Mouse (Mus musculus): Measurements from ENCODE around the gene Rabep1.

DNA sequence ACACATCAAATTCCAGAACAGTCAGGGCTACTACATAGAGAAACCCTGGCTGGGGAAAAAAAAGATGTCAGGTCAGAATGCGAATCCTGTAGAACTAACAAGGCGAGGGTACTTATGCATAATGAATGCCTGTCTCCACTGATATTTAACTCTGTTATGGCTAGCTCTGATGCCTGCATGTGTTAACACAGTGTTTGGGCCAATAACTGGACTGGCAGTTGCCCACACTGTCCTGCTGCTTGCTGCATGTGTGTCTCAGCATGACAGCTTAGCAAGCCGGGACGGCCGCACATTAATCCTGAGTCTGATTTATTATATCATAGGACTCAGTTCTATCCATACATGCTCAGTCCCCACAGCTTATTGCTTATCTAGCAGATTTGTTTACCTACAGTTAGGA lies 33.5 kb upstream of the Rabep1 start:
- TF ChIP-seq CTCF (IDR thresholded peaks at IDR 0.05; ENCODE audit: low read depth) (no peak), EP300 (IDR thresholded peaks at IDR 0.05; ENCODE audit: low read depth) (no peak)
